Mouse (Mus musculus) spleen, adult 12 weeks (tissue): ENCODE measurements around the gene Cdc42ep4.

Experiments
- DNase-seq: peaks from one replicate; pipeline ENCODE4 v3.0.0; 2022; ENCODE audit warnings: low spot score

Gene Cdc42ep4

GRCm38 (mm10) chr11:113751484-113752084 lies at the start of gene Cdc42ep4:
Gene Cdc42ep4 (minus strand): TSS chr11:113751881.
- DNase-seq: peak; percentile 71

GRCm38 (mm10) chr11:113800026-113800425 lies 48.3 kb upstream of the Cdc42ep4 start:
- DNase-seq: no peak

- DNase-seq: no peak
Measured at GRCm38 (mm10) chr11:113799041-113799447, 47.4 kb upstream of the Cdc42ep4 start.

GRCm38 (mm10) chr11:113798011-113798410 lies 46.3 kb upstream of the Cdc42ep4 start:
- DNase-seq: no peak

GRCm38 (mm10) chr11:113797014-113797983 lies 45.6 kb upstream of the Cdc42ep4 start:
- DNase-seq: no peak

- DNase-seq: no peak
Measured at GRCm38 (mm10) chr11:113795846-113796245, 44.2 kb upstream of the Cdc42ep4 start.

GRCm38 (mm10) chr11:113791357-113792215 lies 39.9 kb upstream of the Cdc42ep4 start:
- no peak for DNase-seq

GRCm38 (mm10) chr11:113789101-113789500 lies 37.4 kb upstream of the Cdc42ep4 start:
- DNase-seq: no peak

GRCm38 (mm10) chr11:113788183-113788789 lies 36.6 kb upstream of the Cdc42ep4 start:
- no peak for DNase-seq

- DNase-seq: no peak
Measured at GRCm38 (mm10) chr11:113787432-113788182, 35.9 kb upstream of the Cdc42ep4 start.

GRCm38 (mm10) chr11:113787009-113787408 lies 35.3 kb upstream of the Cdc42ep4 start:
- DNase-seq: no peak

GRCm38 (mm10) chr11:113786395-113786794 lies 34.7 kb upstream of the Cdc42ep4 start:
- DNase-seq: no peak

- no peak for DNase-seq
Measured at GRCm38 (mm10) chr11:113785406-113786171, 33.9 kb upstream of the Cdc42ep4 start.

GRCm38 (mm10) chr11:113784656-113785396 lies 33.1 kb upstream of the Cdc42ep4 start:
- no peak for DNase-seq

- DNase-seq: no peak
Measured at GRCm38 (mm10) chr11:113782496-113782895, 30.8 kb upstream of the Cdc42ep4 start.

- DNase-seq: no peak
Measured at GRCm38 (mm10) chr11:113782006-113782405, 30.3 kb upstream of the Cdc42ep4 start.

GRCm38 (mm10) chr11:113779680-113780041 lies 28.0 kb upstream of the Cdc42ep4 start:
- DNase-seq: no peak

- DNase-seq: no peak
Measured at GRCm38 (mm10) chr11:113778733-113779679, 27.3 kb upstream of the Cdc42ep4 start.
